Mouse (Mus musculus) G1E (cell line): ENCODE results near the gene Arrdc2. TPM values are rescaled to one million over a fixed set of nuclear protein-coding genes. Genes with fewer than 3 reads are reported as not detected.

Experiments
- ATAC-seq: 2 replicates; pipeline ENCODE4 v1.8.0; 2016; ENCODE audit warnings: mild to moderate bottlenecking; ENCODE audit not compliant: insufficient number of reproducible peaks, poor library complexity, low FRiP score, severe bottlenecking; ENCODE audit errors: extremely low read depth
- DNase-seq: peaks from one replicate; pipeline ENCODE4 v3.0.0; 2012; ENCODE audit warnings: low spot score
- H3K27me3 ChIP-seq: 2 replicates; pipeline ENCODE4 v1.6.1; 2012; ENCODE audit warnings: mild to moderate bottlenecking, low read length, inconsistent platforms; ENCODE audit not compliant: insufficient read depth
- H3K36me3 ChIP-seq: replicated peaks from 2 replicates; pipeline ENCODE3; 2012; ENCODE audit warnings: mild to moderate bottlenecking, inconsistent platforms
- H3K4me1 ChIP-seq: 2 replicates; pipeline ENCODE4 v1.6.1; 2012; ENCODE audit warnings: low read depth, low read length, inconsistent platforms, mixed read lengths; ENCODE audit not compliant: insufficient read depth
- H3K4me3 ChIP-seq: 2 replicates; pipeline ENCODE4 v1.5.1; 2012; ENCODE audit warnings: low read depth, mild to moderate bottlenecking, inconsistent platforms, low read length, moderate library complexity, mixed read lengths
- H3K9me3 ChIP-seq: replicated peaks from 2 replicates; pipeline ENCODE4 v1.6.1; 2012; ENCODE audit warnings: inconsistent platforms
- CTCF ChIP-seq: IDR thresholded peaks from 2 replicates; pipeline ENCODE4 v1.5.1; 2012; ENCODE audit warnings: low read depth, low read length, inconsistent platforms, mixed read lengths
- GATA1 ChIP-seq: IDR thresholded peaks from 2 replicates; pipeline ENCODE4 v1.6.1; 2012; ENCODE audit warnings: borderline replicate concordance, low read length, inconsistent platforms, mixed read lengths
- GATA2 ChIP-seq: IDR thresholded peaks from 2 replicates; pipeline ENCODE4 v1.6.1; 2012; ENCODE audit warnings: low read depth, low read length, inconsistent platforms, borderline replicate concordance
- POLR2AphosphoS5 ChIP-seq: IDR thresholded peaks from 2 replicates; pipeline ENCODE4 v1.6.1; 2012; ENCODE audit warnings: low read depth, low read length, inconsistent platforms; ENCODE audit not compliant: insufficient replicate concordance
- TAL1 ChIP-seq: conservative IDR thresholded peaks from 2 replicates; pipeline ENCODE4 v1.6.1; 2012; ENCODE audit warnings: low read depth, low read length, inconsistent platforms, mixed read lengths
- polyA plus RNA-seq: library from polyadenylated mRNA; stranded (reverse); fragments of >175 nt; gene quantifications from 2 replicates; pipeline ENCODE4 v1.2.3, GENCODE M21; 2012
- total RNA-seq, 2 experiments: library from RNA; stranded (forward) in 1 of 2; stranded (reverse) in 1 of 2; fragments of 200-1000 nt in 1 of 2; fragments of >200 nt in 1 of 2; fragmentation: Nextera tagmentation in 1 of 2; gene quantifications; 2 replicates each; pipeline ENCODE4 v1.2.3; 2014 to 2017

Arrdc2 gene
- total and polyA plus RNA-seq, 3 experiments, result 12.3 to 78.9 (median 19.6) TPM

DNA sequence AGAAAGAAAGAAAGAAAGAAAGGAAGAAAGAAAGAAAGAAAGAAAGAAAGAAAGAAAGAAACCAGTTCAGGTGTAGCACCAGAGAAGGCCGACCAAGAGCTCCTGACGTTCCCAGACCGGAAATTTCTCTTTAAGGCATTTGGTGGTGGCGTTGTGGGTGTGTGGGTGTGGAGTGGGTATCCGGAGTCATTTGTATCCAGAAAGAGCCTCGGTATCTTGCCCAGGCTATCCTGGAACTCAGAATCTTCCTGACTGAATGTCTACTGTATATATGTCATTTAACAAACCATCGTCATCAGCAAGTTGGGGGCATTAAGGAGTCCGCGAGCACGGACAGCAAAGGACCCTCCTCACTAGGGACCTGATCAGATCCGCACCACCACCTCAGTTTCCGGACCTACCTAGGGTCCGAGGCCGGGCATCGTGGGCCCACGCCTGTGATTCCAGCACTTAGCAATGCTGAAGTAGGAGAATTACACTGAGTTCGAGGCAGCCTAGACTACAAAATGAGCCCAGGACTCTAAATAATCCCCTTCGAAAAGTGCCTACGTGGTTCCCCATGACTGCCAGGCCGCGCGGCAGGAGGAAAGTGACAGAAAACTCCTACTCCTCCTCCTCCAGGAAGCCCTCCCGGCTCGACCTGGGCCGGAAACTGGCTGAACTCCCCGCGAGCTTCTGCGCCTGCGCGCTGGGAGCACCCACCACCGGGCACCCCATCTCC lies 33.3 kb upstream of the Arrdc2 start:
- H3K27me3 ChIP-seq, result no peaks in the 10 kb centered on the region
- DNase-seq (no peak), ATAC-seq (no peak)
- TF ChIP-seq TAL1 (no peak), CTCF (no peak), POLR2AphosphoS5 (no peak), GATA1 (no peak), GATA2 (no peak)
- H3K9me3 ChIP-seq, result no peaks in the 10 kb centered on the region
- peaks cover 40% of the 10 kb centered on the region for H3K36me3 ChIP-seq
- H3K4me1 ChIP-seq, result peaks cover 47% of the 10 kb centered on the region
- H3K4me3 ChIP-seq, result peak overlapping the region; percentile 86

DNA sequence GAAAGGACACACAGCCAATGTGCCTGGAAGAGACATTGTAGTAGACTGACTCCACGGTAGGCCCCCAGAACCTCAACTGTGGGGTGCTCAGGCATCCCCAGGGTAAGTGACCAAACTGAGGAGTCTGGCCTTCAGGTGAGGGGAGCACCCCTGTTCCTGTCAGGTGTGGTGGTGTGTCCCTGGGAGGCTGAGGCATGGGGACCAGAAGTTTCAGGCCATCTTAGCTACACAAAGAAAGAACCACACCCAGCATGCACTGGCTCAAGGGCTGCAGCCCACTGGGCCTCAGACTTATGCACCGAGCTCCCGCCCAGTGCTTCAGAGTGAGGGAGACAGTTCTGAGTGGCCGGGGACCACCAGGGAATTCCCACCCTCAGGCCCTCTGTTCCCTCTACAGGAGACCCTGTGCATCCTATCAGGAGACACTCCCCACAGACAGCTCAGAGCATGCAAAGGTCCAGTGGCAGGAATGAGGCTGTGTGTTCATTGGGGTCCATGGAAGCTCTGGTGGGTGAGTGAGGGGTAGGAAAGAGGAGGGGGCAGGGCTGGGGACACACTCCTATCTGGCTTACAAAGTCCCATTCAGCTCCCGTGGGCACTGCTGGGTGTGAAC lies 31.8 kb upstream of the Arrdc2 start:
- no peaks in the 10 kb centered on the region for H3K27me3 ChIP-seq
- H3K4me3 ChIP-seq, result peak overlapping the region; percentile 61; the same call in 1 of the 2 replicates
- DNase-seq (no peak), ATAC-seq (no peak)
- peaks cover 51% of the 10 kb centered on the region for H3K4me1 ChIP-seq
- H3K36me3 ChIP-seq, result peaks cover 52% of the 10 kb centered on the region
- no peaks in the 10 kb centered on the region for H3K9me3 ChIP-seq
- TF ChIP-seq GATA1 (no peak), TAL1 (no peak), CTCF (no peak), GATA2 (no peak), POLR2AphosphoS5 (no peak)

DNA sequence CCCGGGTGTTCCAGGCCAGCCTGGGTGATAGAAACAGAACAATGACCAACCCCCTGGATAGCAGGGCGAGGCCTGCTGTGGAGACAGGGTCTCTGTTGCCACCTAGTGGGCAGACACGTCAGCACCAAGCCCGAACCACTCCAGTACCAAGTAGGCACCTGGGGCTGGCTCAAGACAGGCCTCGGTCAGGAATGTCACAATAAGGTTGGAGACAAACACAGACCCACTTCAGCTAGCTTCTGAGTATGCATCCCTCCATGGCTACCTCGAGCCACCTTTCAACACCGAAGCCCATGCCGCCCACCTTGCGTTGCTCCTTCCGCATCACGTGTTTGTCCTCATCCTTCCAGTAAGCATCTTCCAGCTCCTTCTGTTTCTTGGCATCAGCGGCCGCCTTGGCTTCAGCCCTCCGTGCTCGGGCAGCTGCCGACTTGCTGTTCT lies 30.1 kb upstream of the Arrdc2 start:
- peaks cover 4% of the 10 kb centered on the region for H3K27me3 ChIP-seq
- ATAC-seq (no peak), DNase-seq (peak; percentile 72)
- H3K36me3 ChIP-seq, result peaks cover 52% of the 10 kb centered on the region
- no peak for TF ChIP-seq TAL1
- peak; percentile 81 for TF ChIP-seq CTCF
- H3K4me1 ChIP-seq, result peaks cover 68% of the 10 kb centered on the region
- H3K9me3 ChIP-seq, result no peaks in the 10 kb centered on the region
- no peak overlapping the region for H3K4me3 ChIP-seq

DNA sequence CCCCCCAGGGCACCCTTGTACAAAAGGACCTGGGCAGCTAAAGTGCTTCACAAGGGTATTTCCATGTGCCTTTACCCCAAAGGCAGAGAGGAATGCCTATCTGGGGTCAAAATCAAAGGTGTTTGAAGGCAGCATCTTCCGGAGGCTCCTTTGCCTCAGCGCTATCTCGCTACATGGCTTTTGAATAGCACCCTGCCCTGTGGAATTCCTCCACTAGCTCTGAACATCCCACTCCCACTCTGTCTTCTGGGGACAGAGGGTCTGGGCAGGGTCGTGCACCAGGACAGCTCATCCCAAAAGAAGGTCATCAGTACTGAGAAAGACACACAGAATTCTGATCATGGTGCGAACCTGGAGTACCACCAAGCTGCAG lies 29.7 kb upstream of the Arrdc2 start:
- Histone ChIP-seq H3K4me3 (no peak overlapping the region), H3K27me3 (peaks cover 9% of the 10 kb centered on the region), H3K4me1 (peaks cover 69% of the 10 kb centered on the region), H3K36me3 (peaks cover 52% of the 10 kb centered on the region), H3K9me3 (no peaks in the 10 kb centered on the region)
- ATAC-seq (no peak), DNase-seq (no peak)
- TF ChIP-seq TAL1 (no peak), GATA2 (no peak), POLR2AphosphoS5 (no peak), CTCF (no peak), GATA1 (no peak)

DNA sequence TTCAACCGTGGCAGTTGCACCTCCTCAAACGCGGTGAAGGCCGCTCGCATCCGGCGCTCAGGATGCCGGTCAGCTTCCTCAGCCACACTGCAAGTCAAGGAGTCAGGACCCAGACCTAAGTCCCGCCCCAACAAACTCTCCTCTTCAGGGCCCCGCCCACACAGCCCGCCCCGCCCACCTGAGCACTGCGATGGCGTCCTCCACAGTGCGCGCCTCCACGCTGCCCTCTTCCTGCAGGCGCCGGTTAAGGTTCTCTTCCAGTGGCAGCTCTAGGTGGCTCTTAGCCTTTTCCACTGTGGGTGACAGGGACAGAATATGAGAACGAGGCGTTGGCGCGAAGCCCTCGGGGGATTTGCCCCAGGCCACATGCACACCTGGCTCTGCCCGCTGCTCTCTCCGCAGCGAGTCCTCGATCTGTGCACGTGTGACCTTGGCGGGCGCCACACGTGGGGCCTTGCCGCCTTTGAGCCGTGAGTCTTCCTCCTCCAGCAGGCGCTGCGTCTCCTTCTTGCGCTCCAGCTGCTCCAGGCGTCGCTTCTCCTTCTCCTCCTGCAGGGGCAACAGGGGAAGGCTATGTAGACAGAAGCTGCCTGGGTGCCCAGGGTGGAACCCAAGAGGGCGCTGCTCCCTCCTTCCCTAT lies 29.2 kb upstream of the Arrdc2 start:
- peaks cover 52% of the 10 kb centered on the region for H3K36me3 ChIP-seq
- peaks cover 69% of the 10 kb centered on the region for H3K4me1 ChIP-seq
- peaks cover 14% of the 10 kb centered on the region for H3K27me3 ChIP-seq
- no peaks in the 10 kb centered on the region for H3K9me3 ChIP-seq
- ATAC-seq, result no peak
- no peak overlapping the region; the same call in 1 of the 2 replicates for H3K4me3 ChIP-seq
- no peak for TF ChIP-seq GATA1
- TF ChIP-seq TAL1, result no peak
- no peak for TF ChIP-seq POLR2AphosphoS5
- no peak for TF ChIP-seq GATA2
- no peak for TF ChIP-seq CTCF
- no peak for DNase-seq

DNA sequence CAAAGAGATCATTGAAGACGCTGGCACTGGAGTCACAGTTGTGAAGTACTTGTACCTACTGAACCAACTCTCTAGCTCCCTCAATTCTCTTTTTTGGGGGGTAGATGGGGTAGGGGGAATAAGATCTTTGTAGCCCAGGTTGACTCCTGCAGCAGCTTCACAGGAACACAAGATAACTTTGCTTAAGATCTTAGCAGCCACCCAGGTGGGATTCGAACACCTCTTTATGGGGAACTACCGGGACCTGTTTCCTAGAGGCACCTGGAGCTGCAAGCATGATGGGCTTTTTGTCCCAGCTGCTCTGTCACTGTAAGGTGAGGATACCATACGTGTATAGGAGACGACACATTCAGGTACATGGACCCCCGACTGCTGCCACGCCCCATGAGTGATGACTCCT lies 27.0 kb upstream of the Arrdc2 start:
- TF ChIP-seq GATA1 (no peak), GATA2 (no peak), TAL1 (no peak), CTCF (no peak), POLR2AphosphoS5 (no peak)
- H3K27me3 ChIP-seq, result peaks cover 35% of the 10 kb centered on the region
- no peaks in the 10 kb centered on the region for H3K9me3 ChIP-seq
- ATAC-seq (no peak), DNase-seq (no peak)
- peaks cover 46% of the 10 kb centered on the region for H3K36me3 ChIP-seq
- H3K4me1 ChIP-seq, result peaks cover 70% of the 10 kb centered on the region
- H3K4me3 ChIP-seq, result no peak overlapping the region
